Mouse (Mus musculus) adipocyte (in vitro differentiated cells): ENCODE results near the gene Slc51a.

Source experiments
- DNase-seq: peaks from one replicate; pipeline ENCODE4 v3.0.0-alpha.2; 2016; ENCODE audit warnings: low spot score

Gene Slc51a

DNA sequence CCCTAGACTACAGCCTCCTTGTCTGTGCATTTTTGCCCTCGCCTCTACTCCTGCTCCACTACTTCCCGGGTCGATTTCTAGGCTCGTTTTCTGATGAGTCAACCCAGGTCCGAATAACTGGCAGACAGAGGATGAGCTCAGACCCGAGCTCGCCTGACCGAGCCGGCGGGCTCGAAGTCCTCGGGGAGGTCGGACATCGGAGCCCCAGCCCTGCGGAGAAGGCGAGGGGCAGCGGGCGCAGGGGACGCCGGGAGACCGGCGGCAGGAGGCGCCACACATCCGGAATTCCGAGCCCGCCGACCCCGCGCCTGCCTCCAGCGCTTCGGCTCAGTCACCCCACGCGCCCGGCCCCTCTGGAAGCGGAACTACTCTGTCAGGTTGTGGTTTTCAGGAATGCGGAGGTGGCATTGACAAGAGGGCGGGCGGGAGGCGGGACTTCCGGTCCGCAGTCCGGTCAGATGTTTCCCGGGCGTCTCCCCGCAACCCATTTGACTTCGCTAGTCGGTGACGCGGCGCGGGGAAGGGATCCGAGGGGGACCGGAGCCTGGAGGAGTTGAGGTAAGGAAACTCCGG is 57.1 kb downstream of the Slc51a start, which contains the start of gene Pcyt1a:
Gene Pcyt1a, plus strand, starts transcription at position 448 of the 573 bp plus-strand sequence.
- peak; percentile 95 for DNase-seq

DNA sequence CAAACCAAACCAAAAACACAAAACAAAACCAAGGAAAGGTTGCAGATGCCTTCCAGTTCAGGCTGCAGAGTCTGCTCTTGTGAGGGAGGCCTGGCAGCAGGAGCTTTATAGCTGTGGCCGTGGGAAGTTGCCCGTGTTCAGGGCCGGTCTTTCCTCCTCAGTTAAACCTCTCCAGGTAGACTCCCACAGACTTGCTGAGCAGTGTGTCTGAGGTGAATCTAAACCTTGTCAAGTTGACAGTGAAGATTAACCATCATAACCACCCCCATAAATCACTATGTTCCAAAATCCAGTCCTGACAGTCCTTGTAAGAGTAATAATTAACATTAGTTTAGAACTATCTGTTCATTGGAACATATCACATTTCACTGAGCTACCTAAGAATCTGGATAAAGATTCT is 60.2 kb downstream of the Slc51a start:
- no peak for DNase-seq
